Mouse (Mus musculus): ENCODE measurements around the gene Stn1. TPM values are rescaled to one million over a fixed set of nuclear protein-coding genes. Genes with fewer than 3 reads are reported as not detected.

Gene Stn1
- polyA plus RNA-seq, 1 experiment from 2014 or later: 55.1 TPM

- Histone ChIP-seq H3K9ac (replicated peaks) (no peak overlapping the region), H3K9me3 (0 out of 2 replicates have a peak, but pooled peaks cover 4% of the 10 kb centered on the region), H3K36me3 (peaks cover 4% of the 10 kb centered on the region; the same call in 1 of the 2 replicates), H3K4me3 (replicated peaks) (no peak overlapping the region), H3K27me3 (no peaks in the 10 kb centered on the region), H3K4me1 (replicated peaks) (peaks cover 51% of the 10 kb centered on the region), H3K27ac (no peak overlapping the region), H3K4me2 (no peak overlapping the region)
- ATAC-seq (ENCODE audit: insufficient number of reproducible peaks, insufficient read depth, low FRiP score, low TSS enrichment, low read depth): no peak
- WGBS: 86% methylated on average over 5 of the region's 5 CpGs
Observed at GRCm38 (mm10) chr19:47459214-47459613, 78.1 kb downstream of the Stn1 start.

GRCm38 (mm10) chr19:47458504-47459161 lies 78.7 kb downstream of the Stn1 start:
- no peak for ATAC-seq (ENCODE audit: insufficient number of reproducible peaks, insufficient read depth, low FRiP score, low TSS enrichment, low read depth)

GRCm38 (mm10) chr19:47457711-47458503 lies 79.4 kb downstream of the Stn1 start:
- Histone ChIP-seq H3K4me3 (replicated peaks) (no peak overlapping the region), H3K27ac (0 out of 2 replicates have a peak overlapping the region, but pooled peaks have one; percentile 29), H3K27me3 (no peaks in the 10 kb centered on the region), H3K4me2 (no peak overlapping the region), H3K9ac (replicated peaks) (peak overlapping the region; percentile 8; the same call in 1 of the 2 replicates), H3K9me3 (0 out of 2 replicates have a peak, but pooled peaks cover 4% of the 10 kb centered on the region), H3K36me3 (peaks cover 4% of the 10 kb centered on the region; the same call in 1 of the 2 replicates), H3K4me1 (replicated peaks) (peaks cover 50% of the 10 kb centered on the region)
- 49% methylated on average over 13 of the region's 13 CpGs for WGBS
- ATAC-seq (ENCODE audit: insufficient number of reproducible peaks, insufficient read depth, low FRiP score, low TSS enrichment, low read depth): no peak

More at GRCm38 (mm10) chr19:47458504-47459161, 78.7 kb downstream of the Stn1 start:
- Histone ChIP-seq H3K36me3 (peaks cover 4% of the 10 kb centered on the region; the same call in 1 of the 2 replicates), H3K9ac (replicated peaks) (peak overlapping the region; percentile 8; the same call in 1 of the 2 replicates), H3K27ac (0 out of 2 replicates have a peak overlapping the region, but pooled peaks have one; percentile 29), H3K27me3 (no peaks in the 10 kb centered on the region), H3K4me3 (replicated peaks) (no peak overlapping the region), H3K4me1 (replicated peaks) (peaks cover 54% of the 10 kb centered on the region), H3K9me3 (0 out of 2 replicates have a peak, but pooled peaks cover 4% of the 10 kb centered on the region), H3K4me2 (no peak overlapping the region)
- WGBS: 51% methylated on average over 17 of the region's 17 CpGs

- H3K4me1 ChIP-seq (replicated peaks): peaks cover 48% of the 10 kb centered on the region
Observed at GRCm38 (mm10) chr19:47456021-47456420, 81.3 kb downstream of the Stn1 start.

GRCm38 (mm10) chr19:47455001-47455755 lies 82.1 kb downstream of the Stn1 start:
- Histone ChIP-seq H3K27ac (no peak overlapping the region), H3K27me3 (no peaks in the 10 kb centered on the region), H3K36me3 (no peaks in the 10 kb centered on the region), H3K4me2 (no peak overlapping the region), H3K4me1 (replicated peaks) (peaks cover 50% of the 10 kb centered on the region), H3K4me3 (replicated peaks) (no peak overlapping the region), H3K9me3 (no peaks in the 10 kb centered on the region), H3K9ac (replicated peaks) (no peak overlapping the region)
- no peak for ATAC-seq (ENCODE audit: insufficient number of reproducible peaks, insufficient read depth, low FRiP score, low TSS enrichment, low read depth)
- WGBS: 76% methylated on average over 15 of the region's 15 CpGs

More at GRCm38 (mm10) chr19:47456021-47456420, 81.3 kb downstream of the Stn1 start:
- Histone ChIP-seq H3K9me3 (no peaks in the 10 kb centered on the region), H3K4me3 (replicated peaks) (no peak overlapping the region), H3K9ac (replicated peaks) (no peak overlapping the region), H3K27ac (no peak overlapping the region), H3K27me3 (no peaks in the 10 kb centered on the region), H3K36me3 (no peaks in the 10 kb centered on the region), H3K4me2 (no peak overlapping the region)
- no peak for ATAC-seq (ENCODE audit: insufficient number of reproducible peaks, insufficient read depth, low FRiP score, low TSS enrichment, low read depth)
- WGBS: 74% methylated on average over 6 of the region's 6 CpGs

- 65% methylated on average over 11 of the region's 11 CpGs for WGBS
- Histone ChIP-seq H3K4me1 (replicated peaks) (peaks cover 54% of the 10 kb centered on the region), H3K4me3 (replicated peaks) (no peak overlapping the region), H3K9ac (replicated peaks) (0 out of 2 replicates have a peak overlapping the region, but pooled peaks have one; percentile 12), H3K9me3 (no peaks in the 10 kb centered on the region), H3K27me3 (no peaks in the 10 kb centered on the region), H3K36me3 (no peaks in the 10 kb centered on the region), H3K4me2 (no peak overlapping the region), H3K27ac (no peak overlapping the region; the same call in 1 of the 2 replicates)
- no peak for ATAC-seq (ENCODE audit: insufficient number of reproducible peaks, insufficient read depth, low FRiP score, low TSS enrichment, low read depth)
Observed at GRCm38 (mm10) chr19:47454167-47455000, 82.9 kb downstream of the Stn1 start.

- Histone ChIP-seq H3K36me3 (no peaks in the 10 kb centered on the region), H3K9me3 (no peaks in the 10 kb centered on the region), H3K27me3 (no peaks in the 10 kb centered on the region), H3K4me3 (replicated peaks) (no peak overlapping the region), H3K27ac (no peak overlapping the region), H3K4me2 (no peak overlapping the region), H3K9ac (replicated peaks) (no peak overlapping the region), H3K4me1 (replicated peaks) (peaks cover 54% of the 10 kb centered on the region)
- no peak for ATAC-seq (ENCODE audit: insufficient number of reproducible peaks, insufficient read depth, low FRiP score, low TSS enrichment, low read depth)
- WGBS: 74% methylated on average over 7 of the region's 7 CpGs
Observed at GRCm38 (mm10) chr19:47453352-47453751, 84.0 kb downstream of the Stn1 start.

GRCm38 (mm10) chr19:47452682-47453081 lies 84.6 kb downstream of the Stn1 start:
- no peak overlapping the region for H3K27ac ChIP-seq
- H3K27me3 ChIP-seq: no peaks in the 10 kb centered on the region
- ATAC-seq (ENCODE audit: insufficient number of reproducible peaks, insufficient read depth, low FRiP score, low TSS enrichment, low read depth): no peak
- no peaks in the 10 kb centered on the region for H3K36me3 ChIP-seq
- H3K4me1 ChIP-seq (replicated peaks): peaks cover 54% of the 10 kb centered on the region
- H3K9ac ChIP-seq (replicated peaks): no peak overlapping the region
- no peaks in the 10 kb centered on the region for H3K9me3 ChIP-seq
- H3K4me3 ChIP-seq (replicated peaks): no peak overlapping the region
- H3K4me2 ChIP-seq: no peak overlapping the region
- 86% methylated on average over 10 of the region's 10 CpGs for WGBS

- H3K36me3 ChIP-seq: no peaks in the 10 kb centered on the region
- no peak overlapping the region for H3K4me2 ChIP-seq
- H3K4me3 ChIP-seq (replicated peaks): no peak overlapping the region
- WGBS: 90% methylated on average over 7 of the region's 7 CpGs
- H3K27me3 ChIP-seq: no peaks in the 10 kb centered on the region
- H3K4me1 ChIP-seq (replicated peaks): peaks cover 55% of the 10 kb centered on the region
- no peaks in the 10 kb centered on the region for H3K9me3 ChIP-seq
- ATAC-seq (ENCODE audit: insufficient number of reproducible peaks, insufficient read depth, low FRiP score, low TSS enrichment, low read depth): no peak
- no peak overlapping the region for H3K9ac ChIP-seq (replicated peaks)
- no peak overlapping the region for H3K27ac ChIP-seq
Observed at GRCm38 (mm10) chr19:47452211-47452610, 85.1 kb downstream of the Stn1 start.

GRCm38 (mm10) chr19:47451476-47452113 lies 85.7 kb downstream of the Stn1 start:
- H3K9me3 ChIP-seq: no peaks in the 10 kb centered on the region
- no peak overlapping the region for H3K27ac ChIP-seq
- H3K4me1 ChIP-seq (replicated peaks): peaks cover 61% of the 10 kb centered on the region
- no peak overlapping the region for H3K4me2 ChIP-seq
- no peak overlapping the region for H3K9ac ChIP-seq (replicated peaks)
- ATAC-seq (ENCODE audit: insufficient number of reproducible peaks, insufficient read depth, low FRiP score, low TSS enrichment, low read depth): no peak
- WGBS: 73% methylated on average over 10 of the region's 10 CpGs
- no peaks in the 10 kb centered on the region for H3K27me3 ChIP-seq
- H3K4me3 ChIP-seq (replicated peaks): no peak overlapping the region
- no peaks in the 10 kb centered on the region for H3K36me3 ChIP-seq

Data from limb, embryonic 12.5 days (tissue).